Mouse (Mus musculus) intestine, embryonic 14.5 days (tissue): ENCODE results near the gene Samd15. TPM values are rescaled to one million over a fixed set of nuclear protein-coding genes. Genes with fewer than 3 reads are reported as not detected.
A peak's percentile ranks its signal among the peaks of the same experiment; 100 is the strongest.
"Not testable (repeated sequence)": the region's sequence is repeated elsewhere in the genome, so short reads cannot be mapped to it uniquely, and the experiment has no call there.

Experiments used
- ATAC-seq: fragments of 200-750 bp; cut with Nextera tagmentation; replicated peaks from 2 replicates; pipeline ENCODE4 v1.8.0; 2017; ENCODE audit warnings: low read depth, moderate number of reproducible peaks, moderate TSS enrichment, moderate library complexity; ENCODE audit not compliant: low FRiP score, low TSS enrichment
- DNase-seq: peaks from one replicate; pipeline ENCODE4 v3.0.0-alpha.2; 2018; ENCODE audit warnings: low spot score
- H3K27ac ChIP-seq: fragments of 300-500 bp; sonication (generic); 2 replicates; pipeline ENCODE4 v1.5.1; 2014; ENCODE audit warnings: low read depth, mild to moderate bottlenecking, control low read depth
- H3K27me3 ChIP-seq: fragments of 300-500 bp; sonication (generic); replicated peaks from 2 replicates; pipeline ENCODE4 v1.6.1; 2014; ENCODE audit warnings: low read length, control low read depth; ENCODE audit not compliant: control insufficient read depth, insufficient read depth
- H3K36me3 ChIP-seq: fragments of 300-500 bp; sonication (generic); 2 replicates; pipeline ENCODE4 v1.6.1; 2014; ENCODE audit warnings: low read length, control low read depth; ENCODE audit not compliant: control insufficient read depth, insufficient read depth
- H3K4me1 ChIP-seq: fragments of 300-500 bp; sonication (generic); replicated peaks from 2 replicates; pipeline ENCODE4 v1.6.1; 2014; ENCODE audit warnings: low read length, control low read depth, mixed read lengths; ENCODE audit not compliant: control insufficient read depth, insufficient read depth
- H3K4me2 ChIP-seq: fragments of 300-500 bp; sonication (generic); 2 replicates; pipeline ENCODE4 v1.6.1; 2014; ENCODE audit warnings: low read length
- H3K4me3 ChIP-seq: fragments of 300-500 bp; sonication (generic); 2 replicates; pipeline ENCODE4 v1.5.1; 2014; ENCODE audit warnings: low read depth, low read length, control low read depth, mixed read lengths
- H3K9ac ChIP-seq: fragments of 300-500 bp; sonication (generic); 2 replicates; pipeline ENCODE4 v1.6.1; 2014; ENCODE audit warnings: mild to moderate bottlenecking, low read length
- H3K9me3 ChIP-seq: fragments of 300-500 bp; sonication (generic); 2 replicates; pipeline ENCODE4 v1.6.1; 2016; ENCODE audit warnings: low read length, control low read depth; ENCODE audit not compliant: control insufficient read depth
- WGBS: fragments of 180-500 bp; shearing (Covaris S2); extraction: QIAGEN DNeasy Blood & Tissue Kit; methylation state at CpG from one replicate; pipeline ENCODE4 v1.1.7; 2014; 5-methylcytosine and 5-hydroxymethylcytosine counted together
- polyA plus RNA-seq: library from polyadenylated mRNA; unstranded; fragments of >200 nt; fragmentation: Nextera tagmentation; extraction: Ambion mirVana; gene quantifications from 2 replicates; pipeline ENCODE4 v1.2.1, GENCODE M21; 2014

The Samd15 gene
- polyA plus RNA-seq, 1 experiment from 2014 or later: 1.4 TPM

GRCm38 (mm10) chr12:87193008-87193407 is 6.5 kb upstream of the Samd15 start:
- Histone ChIP-seq H3K27ac (no peak overlapping the region), H3K27me3 (no peaks in the 10 kb centered on the region), H3K9me3 (no peaks in the 10 kb centered on the region), H3K36me3 (no peaks in the 10 kb centered on the region), H3K9ac (no peak overlapping the region), H3K4me1 (no peaks in the 10 kb centered on the region), H3K4me2 (no peak overlapping the region), H3K4me3 (no peak overlapping the region)
- WGBS: 81% methylated on average over 3 of the region's 3 CpGs
- no peak for DNase-seq
- ATAC-seq: no peak

GRCm38 (mm10) chr12:87195069-87195468 is 4.5 kb upstream of the Samd15 start:
- H3K4me3 ChIP-seq: no peak overlapping the region
- WGBS: 50% methylated on average over 1 of the region's 1 CpGs
- no peak for ATAC-seq
- H3K9ac ChIP-seq: no peak overlapping the region
- H3K27me3 ChIP-seq: no peaks in the 10 kb centered on the region
- no peaks in the 10 kb centered on the region for H3K36me3 ChIP-seq
- H3K9me3 ChIP-seq: no peaks in the 10 kb centered on the region
- DNase-seq: no peak
- H3K4me1 ChIP-seq: peaks cover 6% of the 10 kb centered on the region
- no peak overlapping the region for H3K4me2 ChIP-seq
- no peak overlapping the region for H3K27ac ChIP-seq

- no peak overlapping the region for H3K9ac ChIP-seq
- H3K9me3 ChIP-seq: no peaks in the 10 kb centered on the region
- no peak overlapping the region for H3K4me3 ChIP-seq
- DNase-seq (no peak), ATAC-seq (no peak)
- H3K36me3 ChIP-seq: no peaks in the 10 kb centered on the region
- H3K27ac ChIP-seq: no peak overlapping the region
- H3K4me2 ChIP-seq: no peak overlapping the region
- H3K27me3 ChIP-seq: no peaks in the 10 kb centered on the region
- H3K4me1 ChIP-seq: peaks cover 6% of the 10 kb centered on the region
Measured at GRCm38 (mm10) chr12:87196310-87196709, 3.2 kb upstream of the Samd15 start.

GRCm38 (mm10) chr12:87198792-87199191 is 731 bp upstream of the Samd15 start:
- no peaks in the 10 kb centered on the region for H3K9me3 ChIP-seq
- no peak for ATAC-seq
- H3K4me1 ChIP-seq: peaks cover 6% of the 10 kb centered on the region
- peak overlapping the region; percentile 59 for H3K4me2 ChIP-seq
- peak overlapping the region; percentile 76; the same call in 1 of the 2 replicates for H3K4me3 ChIP-seq
- no peaks in the 10 kb centered on the region for H3K36me3 ChIP-seq
- 57% methylated on average over 6 of the region's 6 CpGs for WGBS
- no peaks in the 10 kb centered on the region for H3K27me3 ChIP-seq
- no peak overlapping the region for H3K9ac ChIP-seq
- no peak overlapping the region for H3K27ac ChIP-seq
- DNase-seq: no peak

- Histone ChIP-seq H3K36me3 (no peaks in the 10 kb centered on the region), H3K27ac (peak within 1 kb of the TSS; percentile 77), H3K27me3 (no peaks in the 10 kb centered on the region), H3K4me2 (peak within 1 kb of the TSS; percentile 59), H3K4me1 (peaks cover 6% of the 10 kb centered on the region), H3K9ac (peak within 1 kb of the TSS; percentile 82), H3K9me3 (no peaks in the 10 kb centered on the region), H3K4me3 (peak within 1 kb of the TSS; percentile 76)
- peak; percentile 96 for ATAC-seq
- whole genome bisulfite sequencing: under 1% methylated on average over 46 of the region's 70 CpGs
- peak; percentile 82 for DNase-seq
Measured at GRCm38 (mm10) chr12:87199973-87200586, 557 bp downstream of the Samd15 start, which contains the start of gene Tmed8. TSS of gene Tmed8 (minus strand) at chr12:87200454.

GRCm38 (mm10) chr12:87201694-87202093 is 2.2 kb downstream of the Samd15 start:
- Histone ChIP-seq H3K27me3 (no peaks in the 10 kb centered on the region), H3K36me3 (no peaks in the 10 kb centered on the region), H3K4me1 (peaks cover 6% of the 10 kb centered on the region), H3K27ac (no peak overlapping the region), H3K4me3 (no peak overlapping the region), H3K9me3 (no peaks in the 10 kb centered on the region), H3K4me2 (no peak overlapping the region), H3K9ac (no peak overlapping the region)
- 68% methylated on average over 5 of the region's 5 CpGs for WGBS
- no peak for DNase-seq
- no peak for ATAC-seq

- H3K4me1 ChIP-seq, H3K4me2 ChIP-seq, H3K27ac ChIP-seq, DNase-seq, H3K27me3 ChIP-seq, H3K9me3 ChIP-seq, ATAC-seq, H3K9ac ChIP-seq, H3K4me3 ChIP-seq, H3K36me3 ChIP-seq: not testable (repeated sequence)
- WGBS: 91% methylated on average over 5 of the region's 5 CpGs
Measured at GRCm38 (mm10) chr12:87205789-87206188, 6.3 kb downstream of the Samd15 start.

- H3K4me3 ChIP-seq: no peak overlapping the region
- no peak overlapping the region for H3K27ac ChIP-seq
- H3K27me3 ChIP-seq: no peaks in the 10 kb centered on the region
- no peaks in the 10 kb centered on the region for H3K36me3 ChIP-seq
- DNase-seq (peak; percentile 43), ATAC-seq (no peak)
- no peaks in the 10 kb centered on the region for H3K9me3 ChIP-seq
- 50% methylated on average over 2 of the region's 2 CpGs for WGBS
- no peaks in the 10 kb centered on the region for H3K4me1 ChIP-seq
- H3K9ac ChIP-seq: no peak overlapping the region
- H3K4me2 ChIP-seq: no peak overlapping the region
Measured at GRCm38 (mm10) chr12:87212844-87213606, 13.5 kb downstream of the Samd15 start.

GRCm38 (mm10) chr12:87216053-87216452 is 16.5 kb downstream of the Samd15 start:
- Histone ChIP-seq H3K36me3 (no peaks in the 10 kb centered on the region), H3K27me3 (no peaks in the 10 kb centered on the region), H3K4me3 (no peak overlapping the region), H3K4me1 (no peaks in the 10 kb centered on the region), H3K9ac (no peak overlapping the region), H3K4me2 (no peak overlapping the region), H3K9me3 (no peaks in the 10 kb centered on the region), H3K27ac (no peak overlapping the region)
- ATAC-seq (no peak), DNase-seq (no peak)
- 70% methylated on average over 2 of the region's 2 CpGs for WGBS
